Mouse (Mus musculus) olfactory bulb, adult 2 months (tissue): ENCODE results near the gene Cdh22.

Source experiments
- CTCF ChIP-seq: fragments of 200-500 bp; IDR thresholded peaks from 2 replicates; pipeline ENCODE4 v1.5.1; 2012; ENCODE audit warnings: low read depth, mild to moderate bottlenecking, low read length, moderate library complexity; ENCODE audit not compliant: insufficient read depth
- POLR2A ChIP-seq: fragments of 200-500 bp; IDR thresholded peaks from 2 replicates; pipeline ENCODE4 v1.6.1; 2012; ENCODE audit warnings: mild to moderate bottlenecking, low read depth, low read length, moderate library complexity; ENCODE audit not compliant: insufficient read depth

- no peak for TF ChIP-seq POLR2A
- TF ChIP-seq CTCF, result no peak
These were observed 76.8 kb downstream of the Cdh22 start for GRCm38 (mm10) chr2:165157900-165158299.
